Mouse (Mus musculus): Measurements from ENCODE around the gene Tmem132c.

Tmem132c gene

DNA sequence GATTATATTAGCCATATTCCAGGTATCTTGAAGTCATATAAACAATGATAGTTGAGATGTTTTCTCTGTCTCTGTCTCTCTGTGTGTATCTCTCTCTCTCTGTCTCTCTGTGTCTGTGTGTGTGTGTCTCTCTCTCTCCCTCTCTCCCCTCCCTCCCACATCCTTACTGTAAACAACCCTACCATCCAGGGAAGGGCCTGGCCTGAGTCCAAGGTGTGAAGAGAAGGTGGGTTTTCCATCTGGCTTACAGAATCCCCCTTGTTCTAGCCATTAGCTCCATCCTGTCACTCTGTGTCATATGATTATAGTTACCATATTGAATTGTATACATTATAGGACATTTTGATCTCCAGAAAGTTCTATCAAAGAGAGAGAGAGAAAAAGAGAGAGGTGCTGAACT lies 182.3 kb downstream of the Tmem132c start:
- DNase-seq: no peak

DNA sequence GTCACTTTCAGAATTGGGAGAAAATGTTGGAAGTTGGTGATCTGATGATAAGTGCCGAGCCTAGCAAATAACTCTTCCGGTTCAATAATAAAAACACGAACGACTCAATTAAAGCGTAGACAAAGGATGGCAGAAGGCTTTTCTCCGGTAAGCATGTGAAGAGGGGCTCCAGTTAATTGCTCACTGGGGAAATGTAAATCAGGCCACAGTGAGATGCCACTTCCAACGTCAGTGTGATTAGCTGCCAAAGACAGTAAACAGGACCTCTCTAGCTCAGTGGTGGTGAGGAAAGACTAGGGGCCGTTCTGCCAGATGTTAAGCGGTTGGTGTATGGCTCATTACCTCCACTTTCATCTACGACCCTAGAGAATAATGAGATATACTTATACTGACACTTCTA lies 187.5 kb downstream of the Tmem132c start:
- DNase-seq: no peak

DNA sequence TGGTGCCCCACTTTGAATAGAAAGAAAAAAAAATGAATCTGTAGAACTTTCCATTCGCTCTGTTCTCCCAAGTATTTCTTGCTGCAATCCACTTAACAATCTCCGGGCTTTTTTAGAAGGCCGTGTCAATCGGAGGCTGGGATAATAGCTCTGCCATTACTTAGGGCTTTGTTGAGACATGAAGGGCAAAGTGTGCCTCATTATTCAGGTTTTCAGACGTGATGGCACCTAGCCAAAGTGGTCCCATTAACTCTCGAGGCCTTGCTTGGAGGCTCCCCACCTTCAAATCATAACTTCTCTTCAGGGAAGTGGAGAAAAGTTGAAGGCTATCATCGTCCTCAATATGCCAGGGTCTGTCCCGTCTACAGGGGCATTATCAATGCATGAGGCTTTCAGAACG lies 190.0 kb downstream of the Tmem132c start:
- DNase-seq: no peak

DNA sequence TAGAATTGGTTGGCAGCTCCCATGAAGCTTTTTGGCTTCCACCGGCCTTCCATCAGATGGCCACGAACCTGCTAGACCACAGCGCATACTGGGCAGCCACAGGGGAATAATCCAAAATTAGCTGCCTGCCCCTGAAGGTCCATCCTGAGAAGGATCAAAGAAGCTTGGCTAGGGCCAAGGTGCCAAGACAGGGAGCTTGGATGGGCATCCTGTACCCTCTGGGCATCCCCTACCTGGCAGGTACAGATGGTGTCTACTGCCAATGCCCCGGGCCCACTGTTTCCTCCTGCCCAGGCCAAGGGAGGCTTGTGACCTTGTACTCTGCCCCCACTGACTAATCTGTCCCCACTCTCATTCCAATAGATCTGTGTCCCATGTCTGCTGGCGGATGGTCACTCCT lies 195.2 kb downstream of the Tmem132c start:
- peak; percentile 66 to 74 for DNase-seq

DNA sequence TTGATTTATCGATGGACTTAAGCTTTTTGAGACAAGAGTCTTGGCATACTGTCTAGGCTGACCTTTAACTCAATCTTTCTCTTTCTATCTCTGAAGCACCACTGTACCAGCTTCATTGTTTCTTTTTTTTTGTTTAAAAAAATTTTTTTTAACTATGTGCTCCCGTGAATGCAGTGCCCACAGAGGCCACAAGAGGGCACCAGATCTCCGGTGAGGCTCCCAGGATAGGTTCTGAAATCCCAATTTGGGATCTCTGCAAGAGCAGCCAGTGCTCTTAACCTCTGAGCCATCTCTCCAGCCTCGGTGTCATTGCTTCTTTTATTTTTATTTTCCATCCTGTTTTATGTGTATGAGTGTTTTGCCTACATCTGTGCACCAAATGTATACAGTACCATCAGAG lies 197.0 kb downstream of the Tmem132c start:
- no peak for DNase-seq

DNA sequence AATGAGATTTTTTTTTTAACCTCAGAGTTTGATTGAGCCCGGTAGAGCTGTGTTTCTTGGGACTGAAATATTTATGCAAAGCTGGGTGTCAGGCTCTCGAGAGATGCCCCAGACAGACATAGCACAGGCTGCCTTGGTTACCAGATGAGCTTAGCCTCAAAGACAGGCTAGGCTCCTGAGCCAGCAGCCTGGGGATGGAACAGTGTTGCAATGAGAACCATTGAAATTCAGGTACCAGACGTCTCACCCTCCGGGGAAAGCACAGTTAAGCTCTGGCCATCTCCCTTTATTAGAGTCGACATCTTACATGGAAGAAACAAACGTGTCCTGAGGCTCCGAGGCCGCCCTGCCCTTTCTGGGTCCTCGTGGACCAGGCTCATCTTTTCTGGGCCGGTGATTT lies 200.4 kb downstream of the Tmem132c start:
- DNase-seq: no peak

DNA sequence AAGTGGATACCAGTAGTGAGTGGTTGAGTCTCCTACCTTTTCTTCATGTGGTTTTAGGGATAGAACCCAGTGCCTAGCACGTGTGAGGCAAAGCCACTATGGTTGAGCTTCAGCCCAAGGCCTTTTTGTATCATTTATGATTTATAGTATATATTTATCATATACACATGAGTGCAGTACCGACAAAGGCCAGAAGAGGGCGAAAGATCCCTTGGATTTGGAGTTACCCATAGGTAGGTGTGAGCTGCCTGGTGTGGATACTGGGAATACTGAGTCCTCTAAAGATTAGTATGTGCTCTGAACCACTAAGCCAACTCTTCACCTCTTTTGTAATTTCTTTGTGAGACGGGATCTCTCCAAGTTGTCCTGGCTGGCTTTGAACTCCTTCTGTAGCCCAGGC lies 212.0 kb downstream of the Tmem132c start:
- DNase-seq: peak; percentile 22 to 41

DNA sequence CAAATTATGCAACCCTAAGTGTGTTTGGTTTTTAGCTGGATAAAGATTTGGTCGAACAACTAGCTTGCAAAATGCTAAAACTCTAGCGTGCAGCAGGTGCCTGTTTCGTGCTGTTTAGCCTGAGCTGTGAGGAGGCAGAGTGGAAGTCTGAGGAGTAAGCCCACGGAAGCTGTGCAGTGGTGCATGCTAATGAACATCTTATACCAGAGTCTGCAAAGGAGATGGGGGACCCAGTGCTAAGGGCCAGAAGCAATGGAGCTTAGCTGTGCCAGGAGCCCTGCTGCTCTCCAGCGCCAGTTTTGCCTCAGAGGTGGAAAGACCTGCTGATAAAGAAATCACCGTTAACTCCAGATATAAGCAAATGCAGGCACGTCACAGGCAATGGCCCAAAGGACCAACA lies 212.5 kb downstream of the Tmem132c start:
- peak in 1 of 2 experiments; percentile 9 for DNase-seq

DNA sequence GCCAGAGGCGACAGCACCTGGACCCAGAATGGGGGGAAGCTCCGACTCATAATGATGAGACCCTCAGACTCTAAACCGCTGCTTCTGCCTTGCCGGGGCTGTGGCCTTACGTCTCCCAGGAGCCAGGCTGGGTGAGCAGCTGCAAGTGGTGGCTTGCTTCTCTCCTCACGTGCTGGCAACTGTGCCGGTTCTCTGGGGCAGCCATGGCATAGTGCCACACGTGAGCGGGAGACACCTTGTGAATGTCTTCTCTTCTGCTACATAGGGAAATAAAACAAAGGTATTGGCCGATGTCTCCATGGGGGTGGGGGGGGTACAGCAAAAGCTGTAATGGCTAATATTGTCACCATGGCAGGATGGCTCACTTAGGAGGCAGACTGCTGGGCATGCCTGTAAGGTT lies 214.5 kb downstream of the Tmem132c start:
- DNase-seq: no peak

DNA sequence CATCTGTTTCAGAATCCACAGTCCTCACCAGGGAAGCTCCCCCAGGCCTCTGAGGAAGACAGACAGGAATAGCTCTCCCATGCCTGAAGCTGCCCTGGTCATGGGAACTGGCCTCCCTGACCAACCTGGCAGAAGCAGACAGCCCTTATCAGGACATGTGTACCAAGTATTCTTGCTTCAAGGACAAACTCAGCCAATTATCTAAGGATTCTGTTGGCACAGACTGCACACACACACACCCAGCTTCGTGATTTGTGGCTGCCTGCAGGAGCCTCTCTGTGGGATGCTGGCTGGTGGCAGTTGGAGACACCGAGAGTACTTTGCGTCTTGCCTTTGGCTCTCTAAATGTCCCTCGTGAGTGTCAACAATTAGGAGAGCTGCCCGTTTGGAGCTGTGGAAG lies 226.5 kb downstream of the Tmem132c start:
- no peak for DNase-seq

DNA sequence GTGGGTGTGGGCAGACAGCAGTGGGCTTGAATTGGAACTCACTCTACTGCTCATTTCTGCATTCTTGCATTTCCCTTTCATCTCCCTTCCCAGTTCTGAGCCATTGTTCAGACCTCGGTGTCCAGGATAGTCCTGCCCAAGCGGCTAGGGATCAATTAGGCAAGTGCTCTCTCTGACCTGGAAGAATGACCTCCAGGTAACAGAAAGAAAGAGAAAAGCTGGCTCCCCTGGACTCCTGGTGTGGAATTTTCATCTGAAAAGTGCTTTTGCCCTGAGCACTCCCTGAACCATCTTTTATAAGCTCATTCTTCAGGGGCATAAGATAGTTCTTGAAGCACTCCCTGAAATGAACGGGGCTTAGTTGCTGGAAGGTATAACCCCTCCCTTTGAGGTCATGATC lies 228.7 kb downstream of the Tmem132c start:
- no peak for DNase-seq

DNA sequence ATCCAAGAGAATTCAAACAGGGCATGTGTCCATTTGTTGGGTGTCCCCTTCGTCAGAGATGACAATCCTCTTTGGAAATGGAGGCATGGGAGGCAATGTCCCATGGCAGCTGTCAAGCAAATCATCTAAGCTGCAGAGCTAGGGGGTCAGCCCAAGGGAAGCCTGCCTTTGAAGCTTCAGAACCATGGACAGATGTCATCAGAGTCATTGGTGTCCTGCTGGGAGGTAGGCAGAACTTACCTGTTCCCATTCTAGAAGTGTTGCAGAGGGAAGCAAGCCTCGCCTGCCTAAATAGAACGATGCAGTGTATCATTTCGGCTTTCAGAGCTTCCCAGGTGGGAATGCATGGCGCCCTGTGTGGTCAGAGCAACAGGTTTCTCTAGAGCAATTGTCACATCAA lies 230.3 kb downstream of the Tmem132c start:
- no peak for DNase-seq

DNA sequence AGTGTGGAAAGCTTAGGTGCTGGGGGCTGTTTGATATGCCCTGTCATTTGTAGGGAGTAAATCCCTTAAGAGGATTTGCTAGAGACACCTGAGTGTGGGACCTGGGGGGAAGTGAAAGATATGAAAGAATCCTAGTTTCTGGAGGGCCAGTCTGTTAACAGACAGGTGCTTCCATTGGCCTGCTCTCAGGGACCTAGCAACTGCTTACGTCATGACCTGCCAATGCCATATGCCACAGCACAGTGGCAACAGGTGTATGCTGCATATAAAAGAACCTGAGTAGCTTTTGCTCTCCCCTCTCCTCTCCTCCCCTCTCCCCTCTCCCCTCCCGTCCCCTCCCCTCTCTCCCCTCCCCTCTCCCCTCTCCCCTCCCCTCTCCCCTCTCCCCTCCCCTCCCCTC lies 232.1 kb downstream of the Tmem132c start:
- peak; percentile 62 to 64 for DNase-seq

DNA sequence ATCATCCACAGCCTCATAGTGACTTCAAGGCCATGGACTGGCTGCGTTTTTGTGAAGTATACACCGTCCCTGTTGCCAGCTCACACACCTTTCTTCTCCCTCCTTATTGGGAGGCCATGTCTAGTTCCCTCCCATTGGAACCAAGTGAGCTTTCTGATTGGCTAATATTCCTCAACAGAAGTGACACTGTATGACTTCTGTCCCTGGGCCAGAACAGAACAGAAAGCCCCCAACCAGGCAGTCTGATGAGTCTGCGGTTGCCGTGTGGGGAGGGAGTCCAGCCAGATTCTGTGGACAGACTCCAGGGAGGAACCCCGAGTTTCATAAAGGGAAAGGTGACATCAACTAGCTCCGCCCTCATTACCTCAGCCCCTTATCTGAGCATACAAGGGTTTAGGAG lies 233.2 kb downstream of the Tmem132c start:
- DNase-seq: no peak

DNA sequence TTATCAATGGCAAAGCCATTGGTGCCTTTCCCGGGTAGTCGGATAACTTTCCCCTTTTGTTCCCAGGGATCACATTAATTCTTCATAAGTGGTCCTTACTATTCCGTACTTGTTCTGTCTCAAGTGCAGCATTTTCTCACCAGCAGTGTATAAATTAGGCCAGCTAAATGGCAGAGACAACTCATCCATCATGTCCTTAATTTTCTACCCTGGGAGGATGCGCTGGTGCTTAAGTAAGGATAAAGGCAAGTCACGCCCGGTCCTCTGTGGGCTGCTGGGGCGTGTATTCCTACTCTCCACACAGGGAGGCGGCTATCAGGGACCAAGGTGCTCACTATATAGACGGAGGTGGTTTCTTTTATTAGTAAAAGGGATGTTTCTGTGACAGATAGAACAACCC lies 236.2 kb downstream of the Tmem132c start:
- no peak for DNase-seq

DNA sequence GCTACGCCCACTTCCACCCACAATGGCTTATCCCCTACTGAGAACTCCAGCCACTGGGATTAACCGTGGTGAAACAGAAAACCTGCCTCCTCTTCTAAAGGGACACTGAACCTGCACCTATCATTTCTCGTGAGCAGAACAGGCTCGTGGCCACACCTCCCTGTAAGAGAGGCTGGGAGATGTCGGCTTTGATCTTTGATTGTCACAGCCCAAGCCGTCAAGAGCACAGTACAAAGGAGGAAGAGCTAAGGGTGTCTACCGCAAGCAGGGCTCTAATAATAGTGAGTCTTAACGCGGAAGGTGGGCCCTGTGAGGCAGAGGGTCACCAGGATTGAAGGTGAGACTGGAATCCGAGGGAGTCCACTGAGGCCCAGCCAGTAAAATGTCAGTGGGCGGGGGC lies 236.7 kb downstream of the Tmem132c start:
- no peak for DNase-seq

DNA sequence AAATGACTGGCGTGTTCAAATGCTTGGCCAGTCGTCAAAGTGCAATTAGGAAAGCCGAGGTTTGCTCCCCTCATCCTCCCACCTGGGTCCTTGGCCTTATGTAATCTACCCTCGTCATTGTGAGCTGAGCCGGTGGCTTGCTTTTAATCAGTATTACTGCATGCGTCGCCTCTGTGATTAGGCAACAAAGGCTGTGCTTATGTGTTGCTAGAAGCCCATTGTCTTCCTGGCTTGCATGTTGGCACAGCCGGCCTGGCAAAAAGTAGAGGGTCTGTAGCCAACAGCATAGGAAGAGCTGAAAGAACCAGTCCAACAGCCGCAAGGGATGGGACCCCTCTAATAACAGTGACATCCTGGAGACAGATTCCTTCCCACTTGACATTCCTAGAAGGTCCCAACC lies 239.3 kb downstream of the Tmem132c start:
- no peak for DNase-seq

DNA sequence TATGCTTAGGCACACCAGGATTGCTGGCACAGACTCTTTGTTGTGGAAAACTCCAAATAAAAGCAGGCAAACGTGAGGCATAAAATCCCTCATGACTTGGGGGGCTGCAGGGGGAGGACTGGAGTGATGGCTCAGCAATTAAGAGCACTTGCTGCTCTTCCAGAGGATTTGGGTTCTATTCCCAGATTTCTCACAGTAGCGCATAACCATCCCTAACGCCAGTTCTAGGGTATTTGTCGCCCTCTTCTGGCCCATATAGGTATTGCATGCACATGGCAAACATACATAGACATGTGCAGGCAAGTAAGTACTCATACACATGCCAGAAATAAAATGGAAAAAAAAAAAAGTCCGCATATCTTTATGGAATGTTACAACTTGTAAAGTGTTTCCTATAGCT lies 239.8 kb downstream of the Tmem132c start:
- peak; percentile 62 to 72 for DNase-seq

DNA sequence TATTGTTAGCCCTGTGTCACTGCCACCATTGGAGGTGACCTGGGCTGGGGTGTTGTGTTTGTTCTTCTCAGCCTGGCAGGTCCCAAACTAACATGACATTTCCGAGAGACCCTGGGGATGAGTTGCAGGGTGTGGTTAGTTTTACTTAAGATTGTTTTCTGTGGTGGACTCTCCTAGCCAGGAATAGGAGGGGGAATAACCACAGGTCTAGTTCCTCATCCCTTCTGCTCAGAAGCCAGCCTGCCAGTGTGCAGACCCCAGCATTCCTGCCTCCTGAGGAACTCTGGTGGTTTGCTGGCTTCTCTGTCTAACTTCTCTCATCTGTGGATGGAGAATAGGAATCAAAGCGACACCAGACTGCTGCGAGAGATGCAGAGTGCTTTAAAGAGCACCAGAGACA lies 240.7 kb downstream of the Tmem132c start:
- no peak for DNase-seq

DNA sequence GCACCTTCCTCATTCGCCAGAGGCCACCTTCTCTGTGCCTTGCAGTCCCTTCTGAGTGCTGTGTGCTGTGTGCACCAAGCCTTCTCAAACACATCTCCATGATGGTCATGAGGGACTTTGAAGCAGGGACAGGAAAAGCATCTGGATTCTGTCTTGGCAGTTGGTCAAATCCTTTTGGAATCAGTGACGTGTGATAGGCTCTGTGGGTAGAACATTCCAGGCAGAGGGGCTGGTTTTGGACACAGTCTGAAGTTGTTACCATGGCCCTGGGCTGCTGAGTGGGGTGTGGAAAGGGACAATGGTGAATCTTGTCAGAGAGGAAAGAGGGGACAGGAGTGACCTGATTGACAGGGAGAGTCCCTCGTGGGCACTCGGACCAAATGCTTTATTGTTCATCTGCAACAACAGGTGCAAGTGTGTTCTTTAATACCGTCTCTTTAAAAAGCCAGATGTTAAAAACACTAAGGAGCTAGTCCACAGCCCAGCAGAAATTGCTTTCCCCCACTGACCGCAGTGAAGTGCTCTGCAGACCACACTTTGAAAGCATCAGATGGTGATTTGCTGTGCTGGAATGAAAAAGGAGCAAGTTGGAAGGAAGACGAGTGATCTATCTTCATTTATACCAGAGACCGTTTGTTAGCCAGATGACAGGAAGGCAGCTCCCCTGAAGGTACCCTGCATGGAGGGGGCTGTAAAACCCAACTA lies 242.5 kb downstream of the Tmem132c start:
- no peak for DNase-seq

DNA sequence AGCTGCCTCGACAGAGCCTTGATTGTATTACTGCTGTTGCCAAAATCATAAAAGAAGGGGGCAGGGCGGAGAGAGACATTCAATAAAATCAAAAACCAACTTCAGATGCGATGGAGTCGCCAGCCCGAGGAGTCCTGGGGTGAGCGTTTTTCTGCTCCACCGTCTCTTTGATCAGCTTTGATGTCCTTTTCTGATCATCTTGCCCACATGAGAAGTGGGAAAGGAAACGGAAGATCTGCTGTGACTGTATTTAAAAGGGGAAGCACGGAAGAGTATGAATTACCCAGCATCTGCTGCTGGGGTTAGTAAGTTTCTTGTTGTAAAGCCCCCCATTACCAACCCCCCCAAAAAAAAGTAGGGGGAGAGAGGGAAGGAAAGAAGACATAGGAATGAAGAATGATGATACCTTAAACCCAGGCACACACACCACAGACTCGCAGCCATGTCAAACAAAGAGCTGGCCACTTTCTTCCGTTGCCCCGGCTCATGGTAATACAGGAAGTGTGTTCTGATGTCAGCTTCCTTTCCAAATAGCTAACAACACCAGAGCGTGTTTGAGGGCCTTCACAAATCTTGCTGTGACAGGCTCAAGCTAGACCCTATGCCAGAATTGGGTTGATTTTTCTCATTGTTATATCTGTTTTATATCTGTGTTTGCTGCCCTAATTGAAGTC lies 243.3 kb downstream of the Tmem132c start:
- no peak for DNase-seq

DNA sequence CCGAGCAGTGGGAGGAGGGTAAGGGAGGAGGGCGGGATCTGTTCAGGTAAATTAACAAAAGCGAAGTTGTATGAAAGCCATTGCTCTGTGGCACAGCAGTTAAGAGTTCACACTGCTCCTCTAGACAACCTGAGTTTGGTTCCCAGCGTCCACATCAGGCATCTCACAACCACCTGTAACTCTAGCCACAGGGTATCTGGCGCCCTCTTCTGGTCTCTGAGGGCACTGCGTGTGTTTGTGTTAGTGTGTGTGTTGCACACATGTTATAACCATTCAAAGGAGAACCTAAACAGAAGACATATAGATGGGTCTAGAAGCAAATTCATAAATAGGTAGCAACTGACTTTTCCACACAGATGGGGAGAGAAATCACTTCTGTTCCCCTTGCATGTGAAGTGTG lies 245.6 kb downstream of the Tmem132c start:
- DNase-seq: no peak

DNA sequence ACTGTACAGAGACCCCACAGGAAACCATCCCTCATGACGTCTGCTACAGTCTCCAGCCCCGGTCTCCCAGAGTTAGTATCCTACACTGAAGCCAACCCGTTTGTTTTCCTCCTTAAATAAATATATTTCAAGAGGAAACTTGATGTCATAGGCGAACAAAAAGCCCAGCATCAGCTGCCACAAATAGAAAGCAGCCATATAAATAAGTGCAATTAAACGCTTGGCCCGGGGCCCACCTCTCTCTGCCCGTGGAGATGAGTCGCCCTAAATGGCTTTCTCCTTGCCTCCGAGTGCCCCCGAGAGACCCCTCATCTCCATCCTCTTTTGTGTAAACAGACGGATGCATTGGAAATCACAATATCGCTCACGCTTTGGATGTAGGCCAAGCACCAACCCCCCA lies 247.1 kb downstream of the Tmem132c start:
- DNase-seq: no peak

DNA sequence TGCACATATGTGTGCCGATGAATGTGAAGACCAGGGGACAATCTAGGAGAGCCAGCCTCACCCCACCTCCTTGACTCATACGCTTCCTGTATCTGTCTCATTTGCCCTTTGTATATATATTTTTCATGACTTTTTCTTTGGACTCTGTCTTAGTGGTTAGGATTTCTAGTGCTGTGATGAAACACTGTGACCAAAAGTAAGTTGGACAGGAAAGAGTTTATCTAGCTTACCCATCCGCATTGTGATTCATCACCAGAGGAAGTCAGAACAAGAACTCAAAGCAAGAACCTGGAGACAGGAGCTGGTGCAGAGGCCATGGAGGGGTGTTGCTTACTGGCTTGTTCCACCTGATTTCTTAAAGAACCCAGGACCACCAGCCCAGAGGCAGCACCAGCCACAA lies 250.1 kb downstream of the Tmem132c start:
- no peak for DNase-seq

DNA sequence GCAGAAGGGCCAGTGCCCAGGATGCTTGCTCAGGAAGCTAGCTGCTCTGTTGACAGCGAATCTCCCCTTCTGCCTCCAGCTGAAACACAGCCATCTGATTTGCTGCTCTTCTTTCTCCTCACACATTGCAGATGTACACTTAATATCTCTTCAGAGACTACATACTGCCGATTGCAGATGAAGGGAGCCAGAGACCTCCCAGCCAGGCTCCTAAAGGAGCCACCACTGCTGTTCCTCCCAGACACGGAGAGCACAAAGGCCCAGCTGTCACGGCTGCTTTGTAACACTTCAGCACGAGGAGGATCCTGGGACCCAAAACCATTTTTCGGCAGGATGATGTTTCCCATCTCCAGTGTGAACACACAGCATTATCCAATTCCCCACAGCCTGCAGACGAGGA lies 255.3 kb downstream of the Tmem132c start:
- DNase-seq: no peak

All from cerebellum, postnatal 36 days (tissue).